In the genomic region with DNA sequence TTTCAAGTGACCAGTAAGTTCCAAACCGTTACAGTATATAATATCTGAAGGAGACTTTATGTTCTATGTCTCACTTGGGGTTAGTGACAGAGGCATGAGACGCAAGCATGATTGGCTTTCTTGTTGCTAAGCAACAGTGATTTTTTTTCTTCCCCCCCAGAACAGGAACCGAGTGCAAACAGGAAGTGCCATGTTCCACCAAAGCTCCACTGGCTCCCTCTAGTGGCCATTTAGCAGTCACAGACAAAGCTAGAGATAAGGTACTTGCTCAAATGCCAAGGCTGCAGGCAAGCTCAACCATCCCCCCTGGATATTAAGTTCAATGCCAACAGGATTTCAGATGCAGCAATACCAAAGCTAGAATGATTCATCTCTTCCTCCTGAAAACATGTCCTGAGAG, we compare ENCODE assay signal across 8 mouse cellular contexts. TPM values are rescaled to one million over a fixed set of nuclear protein-coding genes. Genes with fewer than 3 reads are reported as not detected.
DNase-seq lines count a peak whose midpoint lies in the region; ATAC-seq and TF ChIP-seq lines count a peak whose summit lies in the region.

No protein-coding gene starts in this region.

- no peak for TF ChIP-seq POLR2A in kidney, adult 2 months (IDR thresholded peaks at IDR 0.05; ENCODE audit: low read depth, low read length)

- no peaks in the 10 kb centered on the region for H3K9me3 ChIP-seq in limb, embryonic 11.5 days (ENCODE audit: control insufficient read depth, low read length)
- no peaks in the 10 kb centered on the region for H3K9me3 ChIP-seq in midbrain, embryonic 16.5 days (replicated peaks; ENCODE audit: control insufficient read depth, low read length, poor library complexity, severe bottlenecking)

- peak; percentile 98 for DNase-seq in 3T3-L1 (ENCODE audit: low read depth, low spot score)
- peak; percentile 82 for DNase-seq in adrenal gland, adult 2 months
- peak; percentile 86 for DNase-seq in embryo, embryonic 11 days
- DNase-seq in heart, adult 8-10 months (ENCODE audit: low spot score) = peak; percentile 73
- DNase-seq in kidney, adult 2 months = peak; percentile 82
- peak; percentile 69 for DNase-seq in limb, embryonic 11.5 days (ENCODE audit: low spot score)
- peak; percentile 11 to 67 for DNase-seq in spleen, postnatal 10 days (ENCODE audit: low spot score in 2 of 2)

- no peak overlapping the region for H3K4me2 ChIP-seq in limb, embryonic 11.5 days (ENCODE audit: low read depth, severe bottlenecking)
- H3K4me2 ChIP-seq in midbrain, embryonic 16.5 days (ENCODE audit: low read length) = peak overlapping the region; percentile 28

- no peaks in the 10 kb centered on the region for H3K36me3 ChIP-seq in kidney, adult 2 months (ENCODE audit: control insufficient read depth, insufficient read depth, low read length)
- H3K36me3 ChIP-seq in limb, embryonic 11.5 days (ENCODE audit: control insufficient read depth, insufficient read depth, low read length) = no peaks in the 10 kb centered on the region
- H3K36me3 ChIP-seq in midbrain, embryonic 16.5 days (ENCODE audit: control insufficient read depth, insufficient read depth, low read length) = no peaks in the 10 kb centered on the region

- no peaks in the 10 kb centered on the region; the same call in 1 of the 2 replicates for H3K4me1 ChIP-seq in kidney, adult 2 months (ENCODE audit: control insufficient read depth, insufficient read depth, low read length)
- H3K4me1 ChIP-seq in limb, embryonic 11.5 days (ENCODE audit: control insufficient read depth, insufficient read depth, low read length) = no peaks in the 10 kb centered on the region
- peaks cover 7% of the 10 kb centered on the region for H3K4me1 ChIP-seq in midbrain, embryonic 16.5 days (ENCODE audit: control insufficient read depth, insufficient read depth, low read length)

- H3K27ac ChIP-seq in kidney, adult 2 months (ENCODE audit: insufficient read depth, low read depth, low read length) = no peak overlapping the region
- H3K27ac ChIP-seq in limb, embryonic 11.5 days (replicated peaks; ENCODE audit: low read depth, low read length) = no peak overlapping the region
- no peak overlapping the region for H3K27ac ChIP-seq in midbrain, embryonic 16.5 days (ENCODE audit: low read length)

- WGBS in kidney, adult 2 months = 14% methylated on average over 3 of the region's 3 CpGs
- WGBS in limb, embryonic 11.5 days = 44% methylated on average over 3 of the region's 3 CpGs
- WGBS in midbrain, embryonic 16.5 days = 27% methylated on average over 3 of the region's 3 CpGs

- peak; percentile 79 for TF ChIP-seq CTCF in kidney, adult 2 months (conservative IDR thresholded peaks at IDR 0.05; ENCODE audit: insufficient read depth, insufficient read length, low read depth, low read length)

- H3K27me3 ChIP-seq in kidney, adult 2 months (replicated peaks; ENCODE audit: control insufficient read depth, insufficient read depth, low read length) = no peaks in the 10 kb centered on the region
- no peaks in the 10 kb centered on the region for H3K27me3 ChIP-seq in limb, embryonic 11.5 days (ENCODE audit: control insufficient read depth, insufficient read depth, low read length)
- H3K27me3 ChIP-seq in midbrain, embryonic 16.5 days (ENCODE audit: control insufficient read depth, insufficient read depth, low read depth, low read length) = no peaks in the 10 kb centered on the region

- peak; percentile 62; the same call in 1 of the 2 replicates for ATAC-seq in limb, embryonic 11.5 days (ENCODE audit: insufficient number of reproducible peaks, low FRiP score, low TSS enrichment, low read depth)
- ATAC-seq in midbrain, embryonic 16.5 days = peak; percentile 71

- H3K4me3 ChIP-seq in kidney, adult 2 months (ENCODE audit: insufficient read depth, low read depth, low read length) = no peak overlapping the region
- H3K4me3 ChIP-seq in limb, embryonic 11.5 days (ENCODE audit: low read depth, low read length) = no peak overlapping the region
- H3K4me3 ChIP-seq in midbrain, embryonic 16.5 days (ENCODE audit: low read depth, low read length) = no peak overlapping the region

- H3K9ac ChIP-seq in limb, embryonic 11.5 days (ENCODE audit: low read length) = no peak overlapping the region
- no peak overlapping the region for H3K9ac ChIP-seq in midbrain, embryonic 16.5 days (ENCODE audit: low read depth, low read length)

RNA-seq across cellular contexts. Expression of gene Usp27x, which starts 45.4 kb away (rescaled TPM):
- total RNA-seq in adrenal gland, adult 2 months (2021) = 10 to 100 TPM; 17.8 to 18.7 TPM
- polyA plus RNA-seq in adrenal gland, adult 2 months (2012; rRNA removed) = 10.2 and 12.1 TPM in 2 replicates
- under 1 TPM; 0.34 to 0.63 (median 0.63) TPM for total RNA-seq in heart, adult 8-10 months (2022)
- 0.88 and 0.90 TPM in 2 replicates for polyA plus RNA-seq in kidney, adult 2 months (2012; rRNA removed)
- 0.48 and 0.54 TPM in 2 replicates for polyA plus RNA-seq in limb, embryonic 11.5 days (2014; fragmentation: Nextera tagmentation; extraction: Ambion mirVana)
- polyA plus RNA-seq in midbrain, embryonic 16.5 days (2015; fragmentation: Nextera tagmentation; extraction: Ambion mirVana) = 2.3 and 2.5 TPM in 2 replicates

Comparison
In these comparisons a context has a peak if more than half of its experiments do, and no peak if none do; other contexts are left out.
1. DNase-seq: peak in every context shown above with its lines; median percentile 98 in 3T3-L1; 86 in embryo, embryonic 11 days; 82 in adrenal gland, adult 2 months; 82 in kidney, adult 2 months; 73 in heart, adult 8-10 months; 69 in limb, embryonic 11.5 days; 39 in spleen, postnatal 10 days.